Mouse (Mus musculus): ENCODE measurements around the gene Epc2. TPM values are rescaled to one million over a fixed set of nuclear protein-coding genes. Genes with fewer than 3 reads are reported as not detected.

The Epc2 gene
- polyA plus RNA-seq, 1 experiment: 33.5 TPM

DNA sequence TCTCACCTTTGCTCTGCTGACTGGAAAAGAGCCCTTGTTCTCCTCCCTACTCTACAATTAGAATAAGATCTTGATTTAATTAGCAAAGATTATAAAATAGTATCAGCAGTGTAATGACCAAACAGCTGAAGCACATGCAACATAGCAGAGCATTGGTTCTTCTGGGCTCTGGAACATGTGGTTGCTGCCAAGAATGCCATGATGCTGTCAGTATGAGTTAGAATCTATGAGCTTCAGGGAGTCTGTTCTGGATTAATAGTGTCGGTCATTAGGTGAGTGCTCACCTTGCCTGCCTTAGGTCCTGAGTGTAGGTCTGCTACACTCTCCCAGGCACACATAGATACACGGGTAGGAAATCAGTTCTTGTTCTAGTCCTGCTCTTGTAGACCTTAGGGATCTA lies 69.1 kb downstream of the Epc2 start:
- Histone ChIP-seq H3K4me3 (ENCODE audit: insufficient read depth, low read length) (no peak overlapping the region), H3K4me1 (ENCODE audit: control insufficient read depth, insufficient read depth, low read length) (no peaks in the 10 kb centered on the region), H3K27ac (ENCODE audit: insufficient read depth, low read length) (no peak overlapping the region)
- TF ChIP-seq POLR2A (IDR thresholded peaks at IDR 0.05; ENCODE audit: low read depth, low read length) (no peak), CTCF (IDR thresholded peaks at IDR 0.05; ENCODE audit: borderline replicate concordance, insufficient read depth, low read length) (no peak)

DNA sequence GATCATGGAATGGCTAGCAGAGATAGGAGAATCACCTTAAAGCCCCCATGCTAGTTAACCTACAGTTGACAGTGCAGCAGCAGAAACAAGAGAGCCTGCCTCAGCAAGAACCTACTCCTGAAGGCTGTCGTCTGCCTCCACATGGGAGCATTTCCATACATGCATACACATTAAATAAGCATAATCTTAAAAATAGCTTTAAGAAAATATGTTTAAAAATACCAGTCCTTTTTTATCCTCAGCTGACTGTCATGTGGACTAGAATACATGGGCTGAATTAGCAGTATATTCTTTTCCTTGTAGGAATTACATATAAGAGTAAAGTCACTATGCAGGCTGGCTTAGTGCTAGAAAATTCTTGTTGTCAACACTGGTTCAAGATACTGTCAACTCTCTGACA lies 69.7 kb downstream of the Epc2 start:
- no peaks in the 10 kb centered on the region for H3K4me1 ChIP-seq (ENCODE audit: control insufficient read depth, insufficient read depth, low read length)
- TF ChIP-seq CTCF (IDR thresholded peaks at IDR 0.05; ENCODE audit: borderline replicate concordance, insufficient read depth, low read length) (no peak), POLR2A (IDR thresholded peaks at IDR 0.05; ENCODE audit: low read depth, low read length) (no peak)
- no peak overlapping the region for H3K4me3 ChIP-seq (ENCODE audit: insufficient read depth, low read length)
- no peak overlapping the region for H3K27ac ChIP-seq (ENCODE audit: insufficient read depth, low read length)

DNA sequence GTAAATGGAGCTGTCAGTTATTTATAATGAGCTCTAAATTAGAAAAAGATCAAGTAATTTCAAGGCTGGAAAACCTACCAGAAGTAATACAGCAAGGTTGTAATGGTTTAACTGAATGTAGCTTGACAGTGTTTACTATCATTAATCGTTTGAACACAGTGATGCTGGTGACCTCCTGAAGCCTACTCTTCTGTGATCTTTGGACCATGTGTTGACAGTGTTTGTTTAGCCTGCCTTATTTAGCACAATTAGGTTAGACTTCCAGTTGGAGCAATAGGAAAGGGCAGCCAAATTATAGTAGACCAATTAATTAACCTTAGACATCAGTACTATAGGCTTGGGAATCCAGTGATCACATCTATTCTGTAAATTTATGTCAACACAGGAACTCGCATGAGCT lies 70.3 kb downstream of the Epc2 start:
- Histone ChIP-seq H3K27ac (ENCODE audit: insufficient read depth, low read length) (no peak overlapping the region), H3K4me3 (ENCODE audit: insufficient read depth, low read length) (no peak overlapping the region), H3K4me1 (ENCODE audit: control insufficient read depth, insufficient read depth, low read length) (no peaks in the 10 kb centered on the region)
- no peak for TF ChIP-seq CTCF (IDR thresholded peaks at IDR 0.05; ENCODE audit: borderline replicate concordance, insufficient read depth, low read length)
- no peak for TF ChIP-seq POLR2A (IDR thresholded peaks at IDR 0.05; ENCODE audit: low read depth, low read length)

DNA sequence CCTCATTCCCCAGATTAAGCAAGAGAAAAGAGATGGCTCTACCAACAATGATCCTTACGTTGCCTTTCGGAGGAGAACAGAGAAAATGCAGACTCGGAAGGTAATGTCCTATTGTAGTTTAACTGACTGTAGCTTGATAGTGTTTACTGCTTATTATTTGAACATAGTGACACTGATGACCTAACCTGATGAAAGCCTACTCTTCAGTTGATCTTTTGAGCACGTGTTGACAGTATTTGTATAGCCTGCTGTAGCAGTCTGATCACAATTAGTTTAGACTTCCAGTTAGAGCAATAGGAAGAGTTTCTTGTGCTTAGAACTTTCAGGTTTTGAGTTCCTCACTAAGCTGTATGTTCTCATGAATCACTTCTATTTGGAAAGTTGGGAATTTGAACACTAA lies 71.3 kb downstream of the Epc2 start:
- TF ChIP-seq CTCF (IDR thresholded peaks at IDR 0.05; ENCODE audit: borderline replicate concordance, insufficient read depth, low read length): no peak
- TF ChIP-seq POLR2A (IDR thresholded peaks at IDR 0.05; ENCODE audit: low read depth, low read length): no peak

DNA sequence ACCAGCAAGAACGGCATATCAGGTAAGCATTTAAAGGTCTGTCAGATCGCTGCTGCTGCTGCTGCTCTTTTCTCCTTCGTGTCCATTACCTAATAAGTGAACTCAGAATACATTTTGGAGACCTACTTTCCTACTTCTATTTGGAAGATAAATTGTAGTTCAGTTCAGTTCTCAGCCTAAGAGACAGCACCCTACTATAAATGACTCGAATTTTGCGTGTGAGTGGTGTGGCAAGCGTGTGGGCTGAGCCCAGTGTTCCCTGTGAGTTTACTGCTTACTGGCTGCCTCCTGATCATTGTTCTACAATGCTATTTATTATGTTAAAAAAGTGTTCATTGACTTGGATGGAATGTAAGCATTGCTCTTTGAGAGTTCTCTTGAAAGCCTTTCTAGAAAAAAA lies 85.9 kb downstream of the Epc2 start:
- Histone ChIP-seq H3K4me3 (ENCODE audit: insufficient read depth, low read length) (no peak overlapping the region), H3K4me1 (ENCODE audit: control insufficient read depth, insufficient read depth, low read length) (no peaks in the 10 kb centered on the region), H3K27ac (ENCODE audit: insufficient read depth, low read length) (no peak overlapping the region)
- no peak for TF ChIP-seq CTCF (IDR thresholded peaks at IDR 0.05; ENCODE audit: borderline replicate concordance, insufficient read depth, low read length)
- no peak for TF ChIP-seq POLR2A (IDR thresholded peaks at IDR 0.05; ENCODE audit: low read depth, low read length)

More for the DNA sequence above, 71.3 kb downstream of the Epc2 start:
- Histone ChIP-seq H3K4me3 (ENCODE audit: insufficient read depth, low read length) (no peak overlapping the region), H3K4me1 (ENCODE audit: control insufficient read depth, insufficient read depth, low read length) (no peaks in the 10 kb centered on the region), H3K27ac (ENCODE audit: insufficient read depth, low read length) (no peak overlapping the region)

DNA sequence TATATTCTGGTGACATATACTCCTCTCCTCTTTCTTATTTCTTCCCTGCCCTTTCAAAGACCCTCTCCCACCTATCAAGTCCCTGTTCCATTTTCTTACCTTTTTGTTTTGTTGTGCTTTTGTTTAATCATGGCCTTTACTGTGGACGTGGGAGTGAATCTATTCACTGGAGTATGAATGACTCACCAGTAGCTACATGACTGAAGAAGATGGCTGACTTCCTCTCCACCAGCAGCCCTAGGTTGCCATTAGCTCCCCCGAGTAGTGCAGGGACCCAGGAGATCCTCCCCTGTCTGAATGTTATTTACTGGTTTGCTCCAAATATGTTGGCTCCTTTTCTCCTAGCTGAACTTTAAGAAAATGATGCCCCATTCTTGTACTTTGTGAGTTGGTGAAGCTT lies 86.8 kb downstream of the Epc2 start:
- H3K4me3 ChIP-seq (ENCODE audit: insufficient read depth, low read length): no peak overlapping the region
- H3K4me1 ChIP-seq (ENCODE audit: control insufficient read depth, insufficient read depth, low read length): no peaks in the 10 kb centered on the region
- no peak overlapping the region for H3K27ac ChIP-seq (ENCODE audit: insufficient read depth, low read length)
- no peak for TF ChIP-seq POLR2A (IDR thresholded peaks at IDR 0.05; ENCODE audit: low read depth, low read length)
- no peak for TF ChIP-seq CTCF (IDR thresholded peaks at IDR 0.05; ENCODE audit: borderline replicate concordance, insufficient read depth, low read length)

DNA sequence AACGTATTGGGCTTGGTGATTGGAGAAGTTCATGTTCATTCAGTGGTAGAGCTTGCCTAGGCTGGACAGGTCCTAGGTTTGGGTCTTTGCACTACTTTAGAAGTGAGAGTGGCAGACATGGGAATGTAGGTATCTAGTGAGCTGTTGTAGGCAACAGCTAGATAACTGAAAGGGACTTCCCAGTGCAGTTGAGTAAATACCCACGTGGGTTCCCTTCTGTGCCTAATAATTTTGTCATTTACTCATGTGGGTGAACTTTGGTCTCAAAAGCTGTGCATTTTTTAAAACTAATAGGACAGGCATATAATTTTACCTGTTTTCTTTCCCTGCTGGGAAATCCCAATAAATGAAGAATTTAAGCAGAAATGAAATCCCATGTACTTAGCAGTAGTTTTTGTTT lies 88.5 kb downstream of the Epc2 start:
- H3K27ac ChIP-seq (ENCODE audit: insufficient read depth, low read length): no peak overlapping the region
- no peaks in the 10 kb centered on the region for H3K4me1 ChIP-seq (ENCODE audit: control insufficient read depth, insufficient read depth, low read length)
- TF ChIP-seq CTCF (IDR thresholded peaks at IDR 0.05; ENCODE audit: borderline replicate concordance, insufficient read depth, low read length): no peak
- TF ChIP-seq POLR2A (IDR thresholded peaks at IDR 0.05; ENCODE audit: low read depth, low read length): no peak
- H3K4me3 ChIP-seq (ENCODE audit: insufficient read depth, low read length): no peak overlapping the region

DNA sequence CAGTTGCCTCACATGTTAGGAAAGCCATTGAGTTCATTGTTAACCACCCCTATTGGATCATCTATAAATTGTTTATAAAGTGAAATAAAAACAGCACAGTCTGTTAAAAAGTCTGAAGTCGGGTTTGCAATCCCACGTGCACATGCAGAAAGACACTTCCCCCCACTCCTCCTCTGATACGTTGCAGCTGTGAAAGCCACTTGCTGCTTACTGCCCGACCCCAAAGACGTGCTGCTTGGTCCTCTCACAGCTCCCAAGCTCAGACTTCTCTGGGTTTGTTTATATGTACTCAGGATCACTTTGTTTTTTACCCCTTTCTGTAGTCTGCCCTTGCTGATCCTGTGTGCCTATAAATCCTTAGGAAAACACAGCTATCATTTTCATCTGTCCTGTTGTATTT lies 96.5 kb downstream of the Epc2 start:
- Histone ChIP-seq H3K4me1 (ENCODE audit: control insufficient read depth, insufficient read depth, low read length) (no peaks in the 10 kb centered on the region), H3K27ac (ENCODE audit: insufficient read depth, low read length) (no peak overlapping the region), H3K4me3 (ENCODE audit: insufficient read depth, low read length) (no peak overlapping the region)
- TF ChIP-seq POLR2A (IDR thresholded peaks at IDR 0.05; ENCODE audit: low read depth, low read length) (no peak), CTCF (IDR thresholded peaks at IDR 0.05; ENCODE audit: borderline replicate concordance, insufficient read depth, low read length) (no peak)

DNA sequence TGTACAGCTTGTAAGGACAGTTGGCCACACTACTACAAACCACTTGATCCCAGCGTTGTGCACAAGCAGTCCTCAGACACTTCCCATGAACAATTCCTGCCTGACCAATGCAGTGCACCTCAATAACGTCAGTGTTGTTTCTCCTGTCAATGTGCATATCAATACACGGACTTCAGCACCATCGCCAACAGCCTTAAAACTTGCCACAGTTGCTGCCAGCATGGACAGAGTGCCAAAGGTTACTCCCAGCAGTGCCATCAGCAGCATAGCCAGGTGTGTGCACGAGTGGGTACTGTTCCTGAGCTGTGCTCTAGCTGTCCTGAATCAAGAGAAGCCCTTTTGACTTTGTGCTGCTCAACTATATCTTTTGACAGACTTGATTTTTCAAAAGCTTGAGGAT lies 97.2 kb downstream of the Epc2 start:
- TF ChIP-seq POLR2A (IDR thresholded peaks at IDR 0.05; ENCODE audit: low read depth, low read length): no peak
- TF ChIP-seq CTCF (IDR thresholded peaks at IDR 0.05; ENCODE audit: borderline replicate concordance, insufficient read depth, low read length): no peak
- Histone ChIP-seq H3K4me3 (ENCODE audit: insufficient read depth, low read length) (no peak overlapping the region), H3K4me1 (ENCODE audit: control insufficient read depth, insufficient read depth, low read length) (no peaks in the 10 kb centered on the region), H3K27ac (ENCODE audit: insufficient read depth, low read length) (no peak overlapping the region)

DNA sequence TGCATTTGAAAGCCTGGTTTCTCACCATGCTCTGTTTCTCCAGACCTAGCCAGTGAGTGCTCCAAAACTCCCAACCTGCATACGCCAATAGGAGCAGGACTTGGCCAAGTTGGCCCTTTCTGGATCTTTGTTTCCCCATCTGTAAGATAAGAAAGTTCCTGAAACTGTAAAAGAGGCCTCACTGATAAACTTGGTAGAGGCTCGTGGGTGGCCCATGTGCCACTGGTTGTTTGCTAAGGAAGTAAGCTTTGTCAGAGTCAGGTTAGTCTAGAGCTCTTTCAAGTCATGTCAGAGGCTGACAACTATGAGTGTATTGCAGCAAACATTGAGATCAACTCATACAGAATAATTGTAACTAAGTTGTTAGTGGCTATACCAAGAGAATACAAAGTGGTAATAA lies 101.8 kb downstream of the Epc2 start:
- TF ChIP-seq CTCF (IDR thresholded peaks at IDR 0.05; ENCODE audit: borderline replicate concordance, insufficient read depth, low read length): no peak
- no peak for TF ChIP-seq POLR2A (IDR thresholded peaks at IDR 0.05; ENCODE audit: low read depth, low read length)
- Histone ChIP-seq H3K4me1 (ENCODE audit: control insufficient read depth, insufficient read depth, low read length) (no peaks in the 10 kb centered on the region), H3K4me3 (ENCODE audit: insufficient read depth, low read length) (no peak overlapping the region), H3K27ac (ENCODE audit: insufficient read depth, low read length) (no peak overlapping the region)

DNA sequence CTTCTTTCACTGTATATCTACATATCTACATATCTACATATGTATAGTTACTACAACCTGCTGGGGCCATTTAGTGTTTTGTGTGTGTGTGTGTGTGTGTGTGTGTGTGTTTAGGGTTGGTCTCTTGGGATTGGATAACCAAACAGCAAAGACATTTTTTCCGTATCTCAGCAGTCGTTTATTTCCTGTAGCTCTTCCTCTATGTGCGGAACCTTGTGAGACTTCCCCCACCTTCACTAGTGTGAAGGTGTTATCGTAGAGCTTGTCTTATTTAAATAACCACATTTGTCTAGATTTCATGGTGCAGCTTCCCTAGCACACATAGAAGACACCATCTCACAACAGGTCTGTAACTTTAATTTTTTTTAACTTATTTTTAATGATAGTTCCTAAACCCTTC lies 106.1 kb downstream of the Epc2 start:
- H3K4me1 ChIP-seq (ENCODE audit: control insufficient read depth, insufficient read depth, low read length): no peaks in the 10 kb centered on the region
- H3K4me3 ChIP-seq (ENCODE audit: insufficient read depth, low read length): no peak overlapping the region
- no peak overlapping the region for H3K27ac ChIP-seq (ENCODE audit: insufficient read depth, low read length)
- TF ChIP-seq CTCF (IDR thresholded peaks at IDR 0.05; ENCODE audit: borderline replicate concordance, insufficient read depth, low read length) (no peak), POLR2A (IDR thresholded peaks at IDR 0.05; ENCODE audit: low read depth, low read length) (no peak)

Data from embryonic fibroblast, embryonic 13.5 days (primary cell).